Mouse (Mus musculus) forebrain, embryonic 10.5 days (tissue): ENCODE data around the gene Heg1. TPM values are rescaled to one million over a fixed set of nuclear protein-coding genes. Genes with fewer than 3 reads are reported as not detected.
A peak's percentile ranks its signal among the peaks of the same experiment; 100 is the strongest.

ENCODE experiments used
- DNase-seq: peaks from one replicate; pipeline ENCODE4 v3.0.0-alpha.2; 2017; ENCODE audit warnings: low spot score; ENCODE audit errors: extremely low spot score
- H3K27ac ChIP-seq: fragments of 300-500 bp; sonication (generic); 2 replicates; pipeline ENCODE4 v1.5.1; 2016; ENCODE audit warnings: mild to moderate bottlenecking
- H3K27me3 ChIP-seq: fragments of 300-500 bp; sonication (generic); 2 replicates; pipeline ENCODE4 v1.6.1; 2016; ENCODE audit warnings: mild to moderate bottlenecking; ENCODE audit not compliant: poor library complexity, severe bottlenecking
- H3K36me3 ChIP-seq: fragments of 300-500 bp; sonication (generic); replicated peaks from 2 replicates; pipeline ENCODE4 v1.6.1; 2016; ENCODE audit warnings: mild to moderate bottlenecking, moderate library complexity
- H3K4me1 ChIP-seq: fragments of 300-500 bp; sonication (generic); 2 replicates; pipeline ENCODE4 v1.6.1; 2016
- H3K4me3 ChIP-seq: fragments of 300-500 bp; sonication (generic); 2 replicates; pipeline ENCODE4 v1.5.1; 2016; ENCODE audit warnings: mild to moderate bottlenecking, moderate library complexity
- H3K9me3 ChIP-seq: fragments of 300-500 bp; sonication (generic); 2 replicates; pipeline ENCODE4 v1.6.1; 2016; ENCODE audit warnings: mild to moderate bottlenecking, moderate library complexity
- WGBS: fragments of 180-500 bp; shearing (Covaris S2); methylation state at CpG from one replicate; pipeline ENCODE4 v1.1.7; 2016; 5-methylcytosine and 5-hydroxymethylcytosine counted together
- polyA plus RNA-seq: library from polyadenylated mRNA; unstranded; fragments of >200 nt; fragmentation: Nextera tagmentation; extraction: Ambion mirVana; gene quantifications from 2 replicates; pipeline ENCODE4 v1.2.1, GENCODE M21; 2016

Heg1 gene
- polyA plus RNA-seq, 1 experiment from 2014 or later: 22.8 TPM

DNA sequence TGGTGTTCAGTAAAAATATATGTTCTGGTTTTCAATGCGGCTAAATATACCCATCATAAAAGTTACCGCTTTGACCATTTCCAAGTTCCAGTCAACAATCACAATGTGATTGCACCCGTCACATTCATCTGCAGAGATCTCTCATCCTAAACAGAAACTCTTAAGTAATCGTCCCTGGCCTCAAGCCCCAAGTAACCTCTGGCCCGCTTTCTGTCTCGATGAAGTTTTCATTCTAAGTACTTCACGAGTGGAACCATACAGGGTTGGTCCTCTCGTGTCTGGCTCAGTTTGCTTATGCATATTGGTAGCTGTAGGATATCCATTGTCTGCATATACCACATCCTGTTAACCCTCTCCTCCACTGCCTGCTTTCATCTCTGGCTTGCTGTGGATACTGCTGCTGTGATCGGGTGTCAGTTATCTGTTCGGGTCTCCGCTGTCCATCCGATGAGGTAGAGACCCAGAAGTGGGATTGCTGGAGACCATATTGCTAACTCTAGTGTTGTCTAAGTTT, 14.2 kb downstream of the Heg1 start:
- Histone ChIP-seq H3K27ac (peak overlapping the region; percentile 75), H3K9me3 (no peaks in the 10 kb centered on the region), H3K36me3 (peaks cover 57% of the 10 kb centered on the region), H3K4me1 (peaks cover 58% of the 10 kb centered on the region), H3K4me3 (no peak overlapping the region), H3K27me3 (no peaks in the 10 kb centered on the region)
- DNase-seq: no peak
- WGBS: 84% methylated on average over 12 of the region's 12 CpGs

DNA sequence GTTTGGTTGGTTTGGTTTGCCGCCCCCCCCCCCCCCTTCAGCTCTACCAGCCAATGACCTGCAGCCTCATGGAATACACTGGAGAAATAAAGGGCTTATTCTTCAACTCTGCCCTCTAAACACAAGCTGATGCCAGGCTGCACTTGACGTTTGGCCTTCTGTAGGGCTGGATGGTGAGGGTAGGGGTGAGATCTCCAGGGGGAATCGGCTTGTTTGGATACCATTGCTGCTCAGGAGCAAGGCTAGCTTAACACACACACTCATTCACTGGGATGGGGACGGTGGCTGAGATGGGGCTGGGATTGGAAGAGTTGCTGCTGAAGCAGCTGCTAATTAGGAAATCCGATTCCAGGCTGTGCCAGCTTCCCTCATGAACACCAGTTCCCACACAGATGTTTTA, 16.4 kb downstream of the Heg1 start:
- Histone ChIP-seq H3K27me3 (no peaks in the 10 kb centered on the region), H3K4me3 (no peak overlapping the region), H3K36me3 (peaks cover 58% of the 10 kb centered on the region), H3K4me1 (peaks cover 76% of the 10 kb centered on the region), H3K27ac (no peak overlapping the region), H3K9me3 (no peaks in the 10 kb centered on the region)
- no peak for DNase-seq
- WGBS: 82% methylated on average over 5 of the region's 5 CpGs

DNA sequence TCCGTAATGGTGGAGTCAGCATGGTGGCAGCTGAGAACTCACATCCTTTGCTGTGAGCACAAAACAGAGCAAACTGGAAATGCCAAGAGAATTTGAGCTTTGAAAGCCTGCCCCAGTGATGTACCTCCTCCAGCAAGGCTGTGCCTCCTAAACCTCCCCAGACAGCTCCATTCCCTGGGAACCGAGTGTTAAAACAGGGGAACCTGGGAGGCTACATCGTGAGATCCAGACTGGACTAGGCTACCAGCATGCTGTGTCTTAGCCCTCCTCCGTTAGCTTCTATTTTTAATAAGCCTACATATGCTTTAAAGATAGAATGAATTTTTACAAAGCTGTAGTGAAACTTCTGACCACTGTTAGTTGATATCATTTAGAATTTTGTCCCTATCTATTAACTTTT, 17.7 kb downstream of the Heg1 start:
- Histone ChIP-seq H3K4me3 (no peak overlapping the region), H3K27ac (no peak overlapping the region), H3K27me3 (no peaks in the 10 kb centered on the region), H3K9me3 (no peaks in the 10 kb centered on the region), H3K36me3 (peaks cover 60% of the 10 kb centered on the region), H3K4me1 (peaks cover 64% of the 10 kb centered on the region)
- no peak for DNase-seq
- WGBS: 93% methylated on average over 4 of the region's 4 CpGs

DNA sequence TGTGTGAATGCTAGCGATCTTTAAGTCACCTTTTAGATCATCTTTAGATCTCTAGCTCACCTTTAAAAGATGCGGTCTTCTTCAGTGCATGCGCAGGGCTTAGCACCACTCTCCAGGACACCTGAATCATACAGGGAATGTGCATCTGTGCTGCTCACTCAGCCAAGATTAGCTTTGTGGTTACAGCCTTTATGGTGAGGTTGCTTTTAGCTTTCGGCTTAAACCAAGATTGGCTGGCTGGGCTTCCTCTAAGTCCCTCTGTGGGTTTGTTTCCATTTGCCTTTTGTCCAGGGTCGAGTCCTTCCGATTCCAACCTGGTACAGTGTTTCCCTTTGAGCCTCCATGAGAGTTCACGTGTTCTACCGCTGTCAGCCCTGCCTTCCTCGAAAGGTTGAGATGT, 20.1 kb downstream of the Heg1 start:
- Histone ChIP-seq H3K9me3 (no peaks in the 10 kb centered on the region), H3K27me3 (no peaks in the 10 kb centered on the region), H3K36me3 (peaks cover 72% of the 10 kb centered on the region), H3K4me3 (no peak overlapping the region), H3K4me1 (peaks cover 41% of the 10 kb centered on the region), H3K27ac (peak overlapping the region; percentile 60)
- no peak for DNase-seq
- 87% methylated on average over 9 of the region's 9 CpGs for WGBS

DNA sequence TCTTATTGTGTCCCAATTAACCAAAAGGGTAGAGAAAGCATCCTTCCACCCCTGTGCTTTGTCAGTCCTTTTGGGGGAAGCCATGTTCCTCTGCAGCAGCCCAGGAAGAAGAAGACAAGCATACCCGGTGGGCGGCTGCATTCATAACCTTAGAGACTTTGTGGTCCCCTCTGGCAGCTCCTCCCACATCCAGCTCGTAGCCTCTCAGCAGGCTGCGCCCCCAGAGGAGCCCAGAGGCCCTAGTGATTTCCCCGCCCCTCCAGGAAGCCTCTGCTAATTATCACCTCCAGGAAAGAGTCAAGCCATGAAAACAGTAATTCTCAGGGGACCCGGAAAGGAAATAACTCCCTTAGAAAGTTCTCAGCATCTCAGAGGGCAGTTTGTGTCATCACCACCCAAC, 21.1 kb downstream of the Heg1 start:
- Histone ChIP-seq H3K27ac (0 out of 2 replicates have a peak overlapping the region, but pooled peaks have one; percentile 60), H3K36me3 (peaks cover 75% of the 10 kb centered on the region), H3K9me3 (no peaks in the 10 kb centered on the region), H3K4me3 (no peak overlapping the region; the same call in 1 of the 2 replicates), H3K4me1 (peaks cover 35% of the 10 kb centered on the region), H3K27me3 (no peaks in the 10 kb centered on the region)
- no peak for DNase-seq
- 26% methylated on average over 6 of the region's 6 CpGs for WGBS

DNA sequence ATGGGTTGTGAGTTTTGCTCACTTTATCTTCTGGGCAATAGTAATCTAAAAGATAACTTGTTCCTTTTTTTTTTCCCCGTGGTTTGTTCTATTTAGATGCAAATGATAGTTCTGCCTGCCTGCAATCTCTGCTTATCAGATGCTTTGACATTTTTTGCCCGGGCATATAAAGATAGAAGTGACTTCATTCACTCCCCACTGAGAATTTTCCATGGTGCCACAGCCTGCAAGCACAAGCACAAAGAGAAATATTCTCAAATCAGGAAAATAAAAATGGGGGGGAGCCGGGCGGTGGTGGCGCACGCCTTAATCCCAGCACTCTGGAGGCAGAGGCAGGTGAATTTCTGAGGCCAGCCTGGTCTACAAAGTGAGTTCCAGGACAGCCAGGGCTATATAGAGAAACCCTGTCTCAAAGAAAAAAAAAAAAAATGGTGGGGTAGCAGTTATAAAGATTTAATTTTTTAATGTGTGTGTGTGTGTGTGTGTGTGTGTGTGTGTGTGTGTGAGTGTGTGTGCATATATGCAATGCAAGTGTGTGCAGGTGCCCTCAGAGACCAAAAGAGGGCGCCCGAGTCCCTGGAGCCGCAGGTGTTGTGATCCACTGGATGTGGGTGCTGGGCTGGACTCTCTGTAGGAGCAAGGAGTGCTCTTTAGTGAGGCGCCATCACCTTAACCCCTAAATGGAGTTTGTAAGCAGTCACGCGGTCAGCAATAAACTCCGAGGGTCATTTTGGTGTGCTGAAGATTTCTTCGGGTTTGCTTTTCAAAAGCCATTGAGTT, 22.1 kb downstream of the Heg1 start:
- no peak for DNase-seq
- Histone ChIP-seq H3K4me3 (no peak overlapping the region), H3K27me3 (no peaks in the 10 kb centered on the region), H3K27ac (no peak overlapping the region), H3K9me3 (no peaks in the 10 kb centered on the region), H3K4me1 (peaks cover 37% of the 10 kb centered on the region), H3K36me3 (peaks cover 76% of the 10 kb centered on the region)
- 94% methylated on average over 14 of the region's 14 CpGs for WGBS

DNA sequence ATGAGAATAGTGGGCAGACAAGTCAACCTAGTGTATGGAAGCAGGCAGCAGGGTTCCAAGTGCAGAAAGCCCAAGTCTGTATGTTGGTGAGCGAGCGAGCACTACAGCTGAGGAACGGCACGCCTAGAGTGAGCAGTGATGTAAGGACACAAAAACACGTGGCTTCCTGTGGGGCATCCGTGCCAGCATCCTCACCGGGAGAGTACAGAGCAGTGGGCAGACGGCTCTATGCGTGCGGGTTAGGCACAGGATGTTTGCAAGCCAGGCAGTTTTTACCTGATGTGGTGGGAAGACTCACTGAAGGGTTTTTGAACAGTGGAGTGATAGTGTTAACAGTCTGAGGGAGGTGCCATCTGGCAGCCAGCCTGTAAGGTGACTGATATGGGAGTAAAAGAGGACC, 23.9 kb downstream of the Heg1 start:
- no peak overlapping the region for H3K27ac ChIP-seq
- no peaks in the 10 kb centered on the region for H3K27me3 ChIP-seq
- WGBS: 93% methylated on average over 10 of the region's 10 CpGs
- DNase-seq: no peak
- H3K4me3 ChIP-seq: no peak overlapping the region
- no peaks in the 10 kb centered on the region for H3K9me3 ChIP-seq
- peaks cover 85% of the 10 kb centered on the region for H3K36me3 ChIP-seq
- peaks cover 36% of the 10 kb centered on the region for H3K4me1 ChIP-seq

DNA sequence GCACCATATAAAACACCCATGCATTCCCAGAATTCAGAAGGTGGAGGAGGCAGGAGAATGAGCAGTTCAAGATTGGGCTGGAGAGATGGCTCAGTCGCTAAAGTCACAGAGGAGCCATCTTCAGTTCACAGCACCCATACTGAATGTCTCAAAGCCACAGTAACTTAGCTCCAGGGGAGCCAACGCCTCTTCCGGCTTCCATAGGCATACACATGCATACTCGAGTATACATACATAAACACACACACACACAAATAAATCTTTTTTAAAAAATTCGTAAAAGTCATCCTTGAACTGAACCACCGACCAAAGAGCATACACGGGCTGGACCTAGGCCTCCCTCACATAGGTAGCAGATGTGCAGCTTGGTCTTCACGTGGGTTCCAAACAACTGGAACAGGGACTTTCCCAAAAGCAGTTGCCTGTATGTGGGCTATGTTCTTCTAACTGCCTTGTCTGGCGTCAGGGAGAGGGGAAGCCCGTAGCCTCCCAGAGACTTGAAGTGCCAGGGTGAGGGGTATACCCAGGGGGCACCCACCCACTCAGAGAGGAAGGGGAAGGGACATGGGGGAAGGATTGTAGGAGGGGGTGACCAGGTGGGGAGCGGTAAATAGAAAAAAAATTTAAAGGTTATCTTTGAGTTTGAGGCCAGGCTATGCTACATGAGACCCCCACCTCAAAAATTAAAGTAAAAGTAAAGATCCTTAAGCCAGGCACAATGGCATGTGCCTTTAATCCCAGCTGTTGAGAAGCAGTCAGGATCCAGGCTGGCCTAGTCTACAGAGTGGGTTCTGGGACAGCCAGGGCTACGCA, 24.6 kb downstream of the Heg1 start:
- Histone ChIP-seq H3K36me3 (peaks cover 92% of the 10 kb centered on the region), H3K27me3 (no peaks in the 10 kb centered on the region), H3K9me3 (no peaks in the 10 kb centered on the region), H3K4me1 (peaks cover 33% of the 10 kb centered on the region), H3K27ac (no peak overlapping the region), H3K4me3 (no peak overlapping the region)
- DNase-seq: no peak
- 91% methylated on average over 12 of the region's 12 CpGs for WGBS

DNA sequence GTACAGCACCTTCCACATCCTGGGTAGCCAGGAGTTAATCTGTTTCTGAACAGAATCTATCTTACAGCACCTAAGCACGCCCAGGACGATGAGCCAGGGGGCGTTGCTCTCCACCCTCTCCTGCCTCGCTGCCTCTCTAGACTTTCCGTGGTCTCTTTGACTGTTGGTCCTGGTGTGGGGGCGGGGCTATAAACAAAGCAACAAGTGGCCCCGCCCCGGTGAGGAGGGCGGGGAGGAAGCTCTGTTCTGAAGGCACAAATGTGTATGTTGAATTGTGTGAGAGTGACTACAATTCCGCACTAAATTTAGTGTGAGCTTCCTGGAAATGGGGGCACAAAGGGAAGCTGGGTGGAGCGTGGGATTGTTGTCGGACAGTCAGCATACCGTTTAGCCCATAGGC, 30.1 kb downstream of the Heg1 start:
- no peaks in the 10 kb centered on the region for H3K9me3 ChIP-seq
- peak overlapping the region; percentile 66; the same call in 1 of the 2 replicates for H3K27ac ChIP-seq
- peak overlapping the region; percentile 16 for H3K4me3 ChIP-seq
- WGBS: 18% methylated on average over 13 of the region's 13 CpGs
- H3K4me1 ChIP-seq: peaks cover 24% of the 10 kb centered on the region
- peak; percentile 50 for DNase-seq
- H3K36me3 ChIP-seq: peaks cover 94% of the 10 kb centered on the region
- no peaks in the 10 kb centered on the region for H3K27me3 ChIP-seq

DNA sequence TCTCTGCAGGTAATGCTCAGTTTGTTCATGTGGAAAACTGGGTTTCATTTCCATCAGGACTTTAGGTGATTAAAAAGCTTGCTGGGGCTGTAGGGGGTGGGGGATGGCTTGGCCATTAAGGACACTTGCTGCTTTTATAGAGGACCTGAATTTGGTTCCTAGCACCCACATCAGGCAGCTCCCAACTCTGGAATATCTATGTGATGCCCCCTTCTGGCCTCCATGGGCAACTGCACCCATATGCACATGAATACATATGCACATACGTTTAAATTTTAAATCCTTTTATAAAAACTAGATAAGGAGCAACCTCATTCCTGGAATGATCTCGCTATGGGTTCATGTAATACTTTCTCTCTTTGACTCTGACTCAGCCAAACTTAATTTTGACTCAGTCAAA, 39.1 kb downstream of the Heg1 start:
- DNase-seq: no peak
- Histone ChIP-seq H3K36me3 (peaks cover 97% of the 10 kb centered on the region), H3K9me3 (peaks cover 9% of the 10 kb centered on the region; the same call in 1 of the 2 replicates), H3K27me3 (no peaks in the 10 kb centered on the region), H3K4me3 (no peak overlapping the region), H3K4me1 (peaks cover 9% of the 10 kb centered on the region), H3K27ac (no peak overlapping the region)
- WGBS: 87% methylated on average over 2 of the region's 2 CpGs

DNA sequence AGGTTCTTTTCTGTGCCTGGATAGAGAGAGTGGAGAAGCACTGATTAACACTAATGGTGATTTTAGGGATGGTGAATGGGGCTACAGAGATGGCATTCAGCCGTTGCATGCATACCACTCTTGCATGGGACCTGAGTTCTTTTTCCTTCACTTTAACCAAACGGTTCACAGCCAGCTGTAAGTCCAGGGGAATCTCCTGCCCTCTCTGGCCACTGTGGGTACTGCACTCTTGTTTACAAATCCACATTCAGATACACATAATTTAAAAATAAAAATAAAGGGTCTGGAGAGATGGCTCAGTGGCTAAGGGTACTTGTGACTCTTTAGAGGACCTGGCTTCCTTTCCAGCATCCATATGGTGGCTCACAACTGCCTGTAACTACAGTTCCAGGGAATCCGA, 39.8 kb downstream of the Heg1 start:
- Histone ChIP-seq H3K27ac (no peak overlapping the region), H3K27me3 (no peaks in the 10 kb centered on the region), H3K9me3 (peaks cover 9% of the 10 kb centered on the region; the same call in 1 of the 2 replicates), H3K4me1 (peaks cover 13% of the 10 kb centered on the region), H3K36me3 (peaks cover 98% of the 10 kb centered on the region), H3K4me3 (no peak overlapping the region)
- WGBS: 92% methylated on average over 3 of the region's 3 CpGs
- no peak for DNase-seq

DNA sequence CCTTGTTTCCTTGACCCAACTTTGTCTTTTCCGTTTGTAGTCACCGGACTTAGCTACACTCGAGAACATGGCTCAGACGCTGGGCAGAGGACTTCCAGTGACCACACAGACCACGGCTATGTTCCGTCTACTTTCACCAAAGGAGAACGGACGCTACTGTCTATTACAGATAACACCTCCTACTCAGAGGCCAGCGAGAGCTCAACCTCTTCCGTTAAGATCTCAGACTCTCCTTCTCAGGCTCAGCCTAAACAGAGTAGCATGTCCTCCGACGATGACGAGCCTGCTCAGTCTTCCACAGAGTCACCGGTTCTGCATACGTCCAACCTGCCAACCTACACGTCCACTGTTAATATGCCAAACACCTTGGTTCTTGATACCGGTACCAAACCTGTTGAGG, 42.1 kb downstream of the Heg1 start:
- peaks cover 98% of the 10 kb centered on the region for H3K36me3 ChIP-seq

DNA sequence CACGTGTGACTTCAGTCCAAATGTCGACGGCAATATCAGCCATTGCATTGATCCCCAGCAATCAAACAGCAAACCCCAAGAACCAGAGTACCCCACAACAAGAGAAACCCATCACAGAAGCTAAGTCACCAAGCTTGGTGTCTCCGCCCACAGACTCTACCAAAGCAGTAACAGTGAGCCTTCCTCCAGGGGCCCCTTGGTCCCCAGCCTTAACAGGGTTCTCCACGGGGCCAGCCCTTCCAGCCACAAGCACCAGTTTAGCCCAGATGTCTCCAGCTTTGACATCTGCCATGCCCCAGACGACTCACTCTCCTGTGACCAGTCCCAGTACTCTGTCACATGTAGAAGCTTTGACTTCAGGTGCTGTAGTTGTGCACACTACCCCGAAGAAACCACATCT, 42.7 kb downstream of the Heg1 start:
- WGBS: 91% methylated on average over 7 of the region's 7 CpGs
- DNase-seq: no peak
- peaks cover 9% of the 10 kb centered on the region; the same call in 1 of the 2 replicates for H3K9me3 ChIP-seq
- no peak overlapping the region for H3K27ac ChIP-seq
- no peaks in the 10 kb centered on the region for H3K27me3 ChIP-seq
- H3K4me1 ChIP-seq: peaks cover 13% of the 10 kb centered on the region
- H3K36me3 ChIP-seq: peaks cover 98% of the 10 kb centered on the region
- H3K4me3 ChIP-seq: no peak overlapping the region

More for the DNA sequence above, 42.1 kb downstream of the Heg1 start:
- H3K4me3 ChIP-seq: no peak overlapping the region
- WGBS: 96% methylated on average over 17 of the region's 17 CpGs
- DNase-seq: no peak
- no peak overlapping the region for H3K27ac ChIP-seq
- peaks cover 9% of the 10 kb centered on the region; the same call in 1 of the 2 replicates for H3K9me3 ChIP-seq
- H3K4me1 ChIP-seq: peaks cover 13% of the 10 kb centered on the region
- no peaks in the 10 kb centered on the region for H3K27me3 ChIP-seq
